Mouse (Mus musculus) midbrain, embryonic 15.5 days (tissue): ENCODE measurements around the gene Arhgap5. TPM values are rescaled to one million over a fixed set of nuclear protein-coding genes. Genes with fewer than 3 reads are reported as not detected.

Experiments used
- ATAC-seq: fragments of 200-750 bp; cut with Nextera tagmentation; replicated peaks from 2 replicates; pipeline ENCODE4 v1.8.0; 2017; ENCODE audit warnings: moderate TSS enrichment
- H3K27ac ChIP-seq: fragments of 300-500 bp; sonication (generic); 2 replicates; pipeline ENCODE4 v1.5.1; 2015; ENCODE audit warnings: mild to moderate bottlenecking, inconsistent platforms
- H3K27me3 ChIP-seq: fragments of 300-500 bp; sonication (generic); replicated peaks from 2 replicates; pipeline ENCODE4 v1.6.1; 2015; ENCODE audit warnings: inconsistent platforms
- H3K36me3 ChIP-seq: fragments of 300-500 bp; sonication (generic); replicated peaks from 2 replicates; pipeline ENCODE4 v1.6.1; 2015; ENCODE audit warnings: inconsistent platforms
- H3K4me1 ChIP-seq: fragments of 300-500 bp; sonication (generic); 2 replicates; pipeline ENCODE4 v1.6.1; 2015; ENCODE audit warnings: inconsistent platforms
- H3K4me2 ChIP-seq: fragments of 300-500 bp; sonication (generic); 2 replicates; pipeline ENCODE4 v1.6.1; 2015; ENCODE audit warnings: inconsistent platforms, mild to moderate bottlenecking, moderate library complexity
- H3K4me3 ChIP-seq: fragments of 300-500 bp; sonication (generic); 2 replicates; pipeline ENCODE4 v1.5.1; 2015; ENCODE audit warnings: mild to moderate bottlenecking, inconsistent platforms
- H3K9ac ChIP-seq: fragments of 300-500 bp; sonication (generic); 2 replicates; pipeline ENCODE4 v1.6.1; 2015; ENCODE audit warnings: mild to moderate bottlenecking, inconsistent platforms
- H3K9me3 ChIP-seq: fragments of 300-500 bp; sonication (generic); 2 replicates; pipeline ENCODE4 v1.6.1; 2016; ENCODE audit warnings: inconsistent platforms
- whole genome bisulfite sequencing: fragments of 180-500 bp; shearing (Covaris S2); methylation state at CpG from one replicate; pipeline ENCODE4 v1.1.7; 2015; ENCODE audit warnings: mixed read lengths; 5-methylcytosine and 5-hydroxymethylcytosine counted together
- polyA plus RNA-seq: library from polyadenylated mRNA; unstranded; fragments of >200 nt; fragmentation: Nextera tagmentation; extraction: Ambion mirVana; gene quantifications from 2 replicates; pipeline ENCODE4 v1.2.1, GENCODE M21; 2015

Gene Arhgap5
- polyA plus RNA-seq, 1 experiment from 2014 or later = 31.9 TPM

- Histone ChIP-seq H3K9ac (no peak overlapping the region), H3K27ac (no peak overlapping the region), H3K36me3 (no peaks in the 10 kb centered on the region), H3K4me2 (no peak overlapping the region), H3K27me3 (no peaks in the 10 kb centered on the region), H3K9me3 (no peaks in the 10 kb centered on the region), H3K4me3 (no peak overlapping the region), H3K4me1 (no peaks in the 10 kb centered on the region; the same call in 1 of the 2 replicates)
- WGBS = 63% methylated on average over 6 of the region's 6 CpGs
- no peak for ATAC-seq
Observed at GRCm38 (mm10) chr12:52493281-52493681, 10.5 kb upstream of the Arhgap5 start.

GRCm38 (mm10) chr12:52497209-52497608 is 6.6 kb upstream of the Arhgap5 start:
- WGBS = 89% methylated on average over 3 of the region's 3 CpGs
- no peak for ATAC-seq
- no peaks in the 10 kb centered on the region for H3K36me3 ChIP-seq
- no peak overlapping the region for H3K4me2 ChIP-seq
- H3K27me3 ChIP-seq = no peaks in the 10 kb centered on the region
- no peaks in the 10 kb centered on the region for H3K4me1 ChIP-seq
- no peak overlapping the region for H3K4me3 ChIP-seq
- H3K27ac ChIP-seq = no peak overlapping the region
- no peaks in the 10 kb centered on the region for H3K9me3 ChIP-seq
- H3K9ac ChIP-seq = no peak overlapping the region

GRCm38 (mm10) chr12:52500915-52501833 is 2.6 kb upstream of the Arhgap5 start:
- Histone ChIP-seq H3K4me2 (no peak overlapping the region), H3K27me3 (no peaks in the 10 kb centered on the region), H3K4me3 (no peak overlapping the region), H3K27ac (no peak overlapping the region), H3K9me3 (no peaks in the 10 kb centered on the region), H3K9ac (no peak overlapping the region), H3K36me3 (no peaks in the 10 kb centered on the region), H3K4me1 (peaks cover 15% of the 10 kb centered on the region)
- ATAC-seq = no peak
- WGBS = 71% methylated on average over 8 of the region's 8 CpGs

GRCm38 (mm10) chr12:52502161-52502560 is 1.6 kb upstream of the Arhgap5 start:
- no peak overlapping the region for H3K4me3 ChIP-seq
- no peak overlapping the region for H3K27ac ChIP-seq
- no peaks in the 10 kb centered on the region for H3K27me3 ChIP-seq
- 0 out of 2 replicates have a peak overlapping the region, but pooled peaks have one; percentile 71 for H3K4me2 ChIP-seq
- H3K9ac ChIP-seq = no peak overlapping the region
- no peak for ATAC-seq
- H3K36me3 ChIP-seq = no peaks in the 10 kb centered on the region
- 62% methylated on average over 3 of the region's 3 CpGs for WGBS
- H3K4me1 ChIP-seq = peaks cover 15% of the 10 kb centered on the region
- no peaks in the 10 kb centered on the region for H3K9me3 ChIP-seq

GRCm38 (mm10) chr12:52503131-52503455 is 679 bp upstream of the Arhgap5 start:
- under 1% methylated on average over 13 of the region's 13 CpGs for WGBS
- H3K4me1 ChIP-seq = peaks cover 15% of the 10 kb centered on the region
- peak overlapping the region; percentile 82 for H3K9ac ChIP-seq
- H3K9me3 ChIP-seq = no peaks in the 10 kb centered on the region
- H3K4me2 ChIP-seq = peak overlapping the region; percentile 71
- peak overlapping the region; percentile 100 for H3K4me3 ChIP-seq
- ATAC-seq = peak; percentile 62
- no peaks in the 10 kb centered on the region for H3K36me3 ChIP-seq
- H3K27ac ChIP-seq = peak overlapping the region; percentile 100
- no peaks in the 10 kb centered on the region for H3K27me3 ChIP-seq

- peak overlapping the region; percentile 76 for H3K4me2 ChIP-seq
Observed at GRCm38 (mm10) chr12:52504331-52505181, 784 bp downstream of the Arhgap5 start.

GRCm38 (mm10) chr12:52524699-52525098 is 20.9 kb downstream of the Arhgap5 start:
- H3K4me2 ChIP-seq = no peak overlapping the region
- no peak overlapping the region for H3K27ac ChIP-seq
- no peak overlapping the region for H3K4me3 ChIP-seq
- no peak overlapping the region for H3K9ac ChIP-seq
- no peaks in the 10 kb centered on the region for H3K36me3 ChIP-seq
- WGBS = 94% methylated on average over 2 of the region's 2 CpGs
- ATAC-seq = no peak
- H3K27me3 ChIP-seq = no peaks in the 10 kb centered on the region
- no peaks in the 10 kb centered on the region for H3K9me3 ChIP-seq
- no peaks in the 10 kb centered on the region for H3K4me1 ChIP-seq

More at GRCm38 (mm10) chr12:52504331-52505181, 784 bp downstream of the Arhgap5 start:
- Histone ChIP-seq H3K4me3 (peak overlapping the region; percentile 100), H3K27ac (peak overlapping the region; percentile 100), H3K9me3 (no peaks in the 10 kb centered on the region), H3K4me1 (peaks cover 15% of the 10 kb centered on the region), H3K36me3 (no peaks in the 10 kb centered on the region), H3K9ac (peak overlapping the region; percentile 77), H3K27me3 (no peaks in the 10 kb centered on the region)
- under 1% methylated on average over 65 of the region's 78 CpGs for WGBS
- peak; percentile 50 for ATAC-seq

GRCm38 (mm10) chr12:52525486-52525885 is 21.7 kb downstream of the Arhgap5 start:
- 94% methylated on average over 1 of the region's 1 CpGs for WGBS
- Histone ChIP-seq H3K9me3 (no peaks in the 10 kb centered on the region), H3K27me3 (no peaks in the 10 kb centered on the region), H3K36me3 (no peaks in the 10 kb centered on the region), H3K9ac (no peak overlapping the region), H3K27ac (no peak overlapping the region), H3K4me2 (no peak overlapping the region), H3K4me3 (no peak overlapping the region), H3K4me1 (no peaks in the 10 kb centered on the region)
- ATAC-seq = no peak

GRCm38 (mm10) chr12:52529740-52530139 is 26.0 kb downstream of the Arhgap5 start:
- no peaks in the 10 kb centered on the region for H3K4me1 ChIP-seq
- H3K9ac ChIP-seq = no peak overlapping the region
- no peaks in the 10 kb centered on the region for H3K27me3 ChIP-seq
- ATAC-seq = no peak
- no peak overlapping the region for H3K4me2 ChIP-seq
- 93% methylated on average over 3 of the region's 3 CpGs for WGBS
- no peak overlapping the region for H3K4me3 ChIP-seq
- no peak overlapping the region for H3K27ac ChIP-seq
- H3K9me3 ChIP-seq = no peaks in the 10 kb centered on the region
- no peaks in the 10 kb centered on the region for H3K36me3 ChIP-seq

- Histone ChIP-seq H3K9me3 (no peaks in the 10 kb centered on the region), H3K27ac (no peak overlapping the region), H3K4me3 (no peak overlapping the region), H3K36me3 (no peaks in the 10 kb centered on the region), H3K4me2 (no peak overlapping the region), H3K9ac (no peak overlapping the region), H3K27me3 (no peaks in the 10 kb centered on the region), H3K4me1 (no peaks in the 10 kb centered on the region)
- WGBS = 88% methylated on average over 4 of the region's 4 CpGs
- no peak for ATAC-seq
Observed at GRCm38 (mm10) chr12:52541294-52541693, 37.5 kb downstream of the Arhgap5 start.

- no peak overlapping the region for H3K27ac ChIP-seq
- H3K27me3 ChIP-seq = no peaks in the 10 kb centered on the region
- no peaks in the 10 kb centered on the region for H3K36me3 ChIP-seq
- H3K4me1 ChIP-seq = no peaks in the 10 kb centered on the region
- no peak overlapping the region for H3K9ac ChIP-seq
- no peaks in the 10 kb centered on the region for H3K9me3 ChIP-seq
- 94% methylated on average over 3 of the region's 3 CpGs for WGBS
- H3K4me3 ChIP-seq = no peak overlapping the region
- H3K4me2 ChIP-seq = no peak overlapping the region
- no peak for ATAC-seq
Observed at GRCm38 (mm10) chr12:52544532-52544931, 40.8 kb downstream of the Arhgap5 start.

GRCm38 (mm10) chr12:52552085-52552484 is 48.3 kb downstream of the Arhgap5 start:
- ATAC-seq = no peak
- H3K27me3 ChIP-seq = no peaks in the 10 kb centered on the region
- no peaks in the 10 kb centered on the region for H3K9me3 ChIP-seq
- no peak overlapping the region for H3K9ac ChIP-seq
- H3K36me3 ChIP-seq = no peaks in the 10 kb centered on the region
- no peaks in the 10 kb centered on the region for H3K4me1 ChIP-seq
- H3K27ac ChIP-seq = no peak overlapping the region
- no peak overlapping the region for H3K4me3 ChIP-seq
- WGBS = 95% methylated on average over 2 of the region's 2 CpGs
- no peak overlapping the region for H3K4me2 ChIP-seq
